Mouse (Mus musculus) heart, postnatal 0 days (tissue): ENCODE measurements around the gene Rmnd5a. TPM values are rescaled to one million over a fixed set of nuclear protein-coding genes. Genes with fewer than 3 reads are reported as not detected.

Experiments
- ATAC-seq: fragments of 200-750 bp; cut with Nextera tagmentation; 2 replicates; pipeline ENCODE4 v1.8.0; 2017; ENCODE audit warnings: low read depth, moderate number of reproducible peaks, moderate library complexity; ENCODE audit not compliant: insufficient read depth
- DNase-seq: peaks from one replicate; pipeline ENCODE4 v3.0.0-alpha.2; 2016; ENCODE audit warnings: low spot score
- H3K27ac ChIP-seq: fragments of 300-500 bp; sonication (generic); 2 replicates; pipeline ENCODE4 v1.5.1; 2014; ENCODE audit warnings: low read depth, mild to moderate bottlenecking
- H3K27me3 ChIP-seq: fragments of 300-500 bp; sonication (generic); 2 replicates; pipeline ENCODE4 v1.6.1; 2014; ENCODE audit warnings: low read length, mixed read lengths; ENCODE audit not compliant: control insufficient read depth, insufficient read depth
- H3K36me3 ChIP-seq: fragments of 300-500 bp; sonication (generic); replicated peaks from 2 replicates; pipeline ENCODE4 v1.6.1; 2014; ENCODE audit warnings: low read length, mixed read lengths; ENCODE audit not compliant: control insufficient read depth, insufficient read depth
- H3K4me1 ChIP-seq: fragments of 300-500 bp; sonication (generic); 2 replicates; pipeline ENCODE4 v1.6.1; 2014; ENCODE audit warnings: antibody characterized with exemption; ENCODE audit not compliant: control insufficient read depth, insufficient read depth
- H3K4me2 ChIP-seq: fragments of 300-500 bp; sonication (generic); 2 replicates; pipeline ENCODE4 v1.6.1; 2014; ENCODE audit warnings: low read depth, mild to moderate bottlenecking, low read length, moderate library complexity
- H3K4me3 ChIP-seq: fragments of 300-500 bp; sonication (generic); 2 replicates; pipeline ENCODE4 v1.5.1; 2014; ENCODE audit warnings: low read depth, low read length
- H3K9ac ChIP-seq: fragments of 300-500 bp; sonication (generic); replicated peaks from 2 replicates; pipeline ENCODE4 v1.6.1; 2014; ENCODE audit warnings: low read depth, low read length, mixed read lengths
- H3K9me3 ChIP-seq: fragments of 300-500 bp; sonication (generic); replicated peaks from 2 replicates; pipeline ENCODE4 v1.6.1; 2016; ENCODE audit warnings: low read length; ENCODE audit not compliant: control insufficient read depth
- CTCF ChIP-seq: IDR thresholded peaks from 2 replicates; pipeline ENCODE4 v1.5.1; 2016; ENCODE audit warnings: antibody characterized with exemption, control low read depth, low read depth
- EP300 ChIP-seq: IDR thresholded peaks from 2 replicates; pipeline ENCODE4 v1.6.1; 2016; ENCODE audit warnings: antibody characterized with exemption, low read depth
- WGBS: fragments of 180-500 bp; shearing (Covaris S2); extraction: QIAGEN DNeasy Blood & Tissue Kit; methylation state at CpG from one replicate; pipeline ENCODE4 v1.1.7; 2014; 5-methylcytosine and 5-hydroxymethylcytosine counted together
- polyA plus RNA-seq: library from polyadenylated mRNA; unstranded; fragments of >200 nt; fragmentation: Nextera tagmentation; extraction: Ambion mirVana; gene quantifications from 2 replicates; pipeline ENCODE4 v1.2.1, GENCODE M21; 2015
- total RNA-seq: library from RNA; depleted of rRNA; stranded (reverse); fragments of >200 nt; gene quantifications from 2 replicates; pipeline ENCODE4 v1.2.3, GENCODE M21; 2014; ENCODE audit warnings: low replicate concordance

Rmnd5a gene
- total and polyA plus RNA-seq, 2 experiments from 2014 or later, result 6.9 to 35.2 TPM

GRCm38 (mm10) chr6:71452792-71453191, 12.4 kb upstream of the Rmnd5a start:
- H3K4me2 ChIP-seq, result no peak overlapping the region
- no peaks in the 10 kb centered on the region for H3K4me1 ChIP-seq
- H3K4me3 ChIP-seq, result no peak overlapping the region
- no peaks in the 10 kb centered on the region for H3K9me3 ChIP-seq
- no peak for TF ChIP-seq EP300
- no peak for TF ChIP-seq CTCF
- no peaks in the 10 kb centered on the region for H3K27me3 ChIP-seq
- 62% methylated on average over 2 of the region's 2 CpGs for WGBS
- no peaks in the 10 kb centered on the region for H3K36me3 ChIP-seq
- no peak for DNase-seq
- no peak overlapping the region for H3K9ac ChIP-seq
- ATAC-seq, result no peak
- H3K27ac ChIP-seq, result no peak overlapping the region

- no peak overlapping the region for H3K27ac ChIP-seq
- H3K27me3 ChIP-seq, result no peaks in the 10 kb centered on the region
- 76% methylated on average over 6 of the region's 6 CpGs for WGBS
- no peak overlapping the region for H3K9ac ChIP-seq
- ATAC-seq (no peak), DNase-seq (no peak)
- no peak overlapping the region for H3K4me2 ChIP-seq
- peaks cover 5% of the 10 kb centered on the region for H3K4me1 ChIP-seq
- no peaks in the 10 kb centered on the region for H3K9me3 ChIP-seq
- no peaks in the 10 kb centered on the region for H3K36me3 ChIP-seq
- no peak overlapping the region for H3K4me3 ChIP-seq
- no peak for TF ChIP-seq CTCF
Observed at GRCm38 (mm10) chr6:71445560-71445959, 5.1 kb upstream of the Rmnd5a start.

GRCm38 (mm10) chr6:71444756-71445155, 4.3 kb upstream of the Rmnd5a start:
- Histone ChIP-seq H3K9me3 (no peaks in the 10 kb centered on the region), H3K4me1 (peaks cover 5% of the 10 kb centered on the region), H3K4me2 (no peak overlapping the region), H3K27me3 (no peaks in the 10 kb centered on the region), H3K9ac (no peak overlapping the region), H3K4me3 (no peak overlapping the region), H3K36me3 (no peaks in the 10 kb centered on the region), H3K27ac (no peak overlapping the region)
- ATAC-seq, result no peak
- DNase-seq, result no peak
- WGBS, result 83% methylated on average over 1 of the region's 1 CpGs
- TF ChIP-seq EP300 (no peak), CTCF (no peak)

GRCm38 (mm10) chr6:71442130-71442529, 1.7 kb upstream of the Rmnd5a start:
- Histone ChIP-seq H3K4me1 (peaks cover 17% of the 10 kb centered on the region), H3K9ac (no peak overlapping the region), H3K27me3 (no peaks in the 10 kb centered on the region), H3K36me3 (no peaks in the 10 kb centered on the region), H3K4me3 (no peak overlapping the region), H3K4me2 (no peak overlapping the region), H3K9me3 (no peaks in the 10 kb centered on the region), H3K27ac (no peak overlapping the region)
- no peak for DNase-seq
- no peak for ATAC-seq
- TF ChIP-seq CTCF, result no peak
- TF ChIP-seq EP300, result no peak
- 77% methylated on average over 2 of the region's 3 CpGs for WGBS

- Histone ChIP-seq H3K4me2 (peak overlapping the region; percentile 65), H3K27me3 (no peaks in the 10 kb centered on the region), H3K4me1 (peaks cover 24% of the 10 kb centered on the region), H3K9me3 (no peaks in the 10 kb centered on the region), H3K27ac (peak overlapping the region; percentile 96), H3K9ac (peak overlapping the region; percentile 64), H3K36me3 (no peaks in the 10 kb centered on the region), H3K4me3 (peak overlapping the region; percentile 58)
- no peak for DNase-seq
- TF ChIP-seq CTCF, result no peak
- no peak for TF ChIP-seq EP300
- no peak for ATAC-seq
- WGBS, result 4% methylated on average over 12 of the region's 12 CpGs
Observed at GRCm38 (mm10) chr6:71441251-71441580, 779 bp upstream of the Rmnd5a start.

GRCm38 (mm10) chr6:71440217-71440491, 283 bp downstream of the Rmnd5a start:
- WGBS, result 0% methylated on average over 28 of the region's 47 CpGs

More at GRCm38 (mm10) chr6:71440217-71440491, 283 bp downstream of the Rmnd5a start:
- Histone ChIP-seq H3K9me3 (no peaks in the 10 kb centered on the region), H3K4me2 (peak overlapping the region; percentile 74), H3K27me3 (no peaks in the 10 kb centered on the region), H3K4me1 (peaks cover 26% of the 10 kb centered on the region), H3K4me3 (peak overlapping the region; percentile 91), H3K27ac (peak overlapping the region; percentile 97), H3K9ac (peak overlapping the region; percentile 96), H3K36me3 (no peaks in the 10 kb centered on the region)
- no peak for ATAC-seq
- no peak for DNase-seq
- TF ChIP-seq EP300, result no peak
- no peak for TF ChIP-seq CTCF
